Mouse (Mus musculus) spleen, postnatal 36 days (tissue): ENCODE data around the gene D17Wsu92e.

Source experiments
- DNase-seq, 2 experiments: peaks; one replicate each; pipeline ENCODE4 v3.0.0; 2022; ENCODE audit warnings: low spot score in 2 of 2, mixed read lengths in 1 of 2

Gene D17Wsu92e

DNA sequence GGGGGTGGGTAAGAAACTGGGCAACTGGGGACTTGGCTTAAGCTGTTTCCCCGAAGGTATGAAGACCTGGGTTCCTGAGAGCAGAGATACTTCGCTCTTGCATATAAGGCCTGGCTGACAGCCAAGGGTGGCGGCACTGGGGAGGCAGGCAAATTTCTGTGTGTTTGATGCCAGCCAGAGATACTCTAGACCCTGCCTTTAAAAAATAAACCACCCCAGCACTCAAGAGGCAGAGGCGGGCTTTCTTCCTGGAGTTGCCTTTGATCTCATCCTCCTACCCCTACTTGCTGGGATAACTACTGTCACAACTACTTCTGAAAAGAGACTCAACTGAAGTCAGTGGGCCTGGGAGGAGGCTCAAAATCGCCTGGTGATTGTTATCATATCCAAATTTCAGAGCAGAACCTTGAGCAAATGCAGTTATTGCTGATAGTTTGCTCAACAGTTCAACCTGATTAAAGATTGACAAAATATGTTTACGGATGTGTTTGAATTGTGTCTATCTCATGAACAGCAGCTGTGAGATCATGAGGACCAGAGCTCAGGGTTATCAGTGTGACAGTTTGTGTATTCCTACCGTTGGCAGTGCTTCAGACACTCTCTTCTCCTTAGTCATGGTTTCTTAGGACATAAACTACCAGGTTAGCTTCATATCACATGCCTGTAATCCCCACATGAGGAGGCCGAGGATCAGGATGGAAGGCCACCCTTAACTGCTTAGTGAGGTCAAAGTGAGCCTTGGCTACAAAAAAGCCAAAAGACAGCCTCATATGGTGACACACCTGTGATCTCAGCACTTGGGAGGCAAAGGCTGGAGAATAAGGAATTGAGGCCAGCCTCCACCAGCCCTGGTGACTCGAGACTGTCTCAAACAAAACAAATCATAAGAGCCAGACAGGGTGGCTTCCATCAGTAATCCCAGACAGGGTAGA lies 1.2 kb upstream of the D17Wsu92e start:
- DNase-seq = peak; percentile 43 to 71

DNA sequence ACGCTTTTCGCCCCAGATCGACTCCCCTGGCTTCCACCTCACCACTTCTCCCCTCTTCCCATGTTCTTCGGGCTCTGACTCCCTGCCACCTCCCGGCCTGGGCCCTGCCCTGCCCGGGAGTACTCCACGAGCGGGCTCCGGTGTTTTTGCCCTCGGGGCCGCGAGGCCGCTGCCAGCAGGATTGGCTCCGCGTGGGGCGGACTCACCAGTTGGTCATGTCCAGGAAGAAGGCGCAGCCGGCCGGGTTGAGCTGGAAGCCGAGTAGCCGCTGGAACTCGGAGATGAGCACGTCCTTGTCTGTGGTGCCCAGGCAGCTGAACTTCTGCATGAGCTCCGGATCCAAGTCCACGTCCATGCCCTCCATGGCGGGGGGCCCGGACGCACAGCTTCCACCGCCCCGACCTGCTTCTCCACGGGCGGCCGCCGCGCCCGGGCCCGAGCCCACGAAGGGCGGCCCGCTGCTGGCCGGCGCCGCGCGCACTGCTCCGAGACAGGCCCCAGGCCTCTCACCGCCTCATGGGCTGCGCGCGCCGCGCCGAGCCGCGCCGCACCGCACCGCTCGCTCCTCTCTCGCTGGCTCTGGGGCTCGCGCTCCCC lies 379 bp downstream of the D17Wsu92e start:
- DNase-seq = peak; percentile 36 to 64

DNA sequence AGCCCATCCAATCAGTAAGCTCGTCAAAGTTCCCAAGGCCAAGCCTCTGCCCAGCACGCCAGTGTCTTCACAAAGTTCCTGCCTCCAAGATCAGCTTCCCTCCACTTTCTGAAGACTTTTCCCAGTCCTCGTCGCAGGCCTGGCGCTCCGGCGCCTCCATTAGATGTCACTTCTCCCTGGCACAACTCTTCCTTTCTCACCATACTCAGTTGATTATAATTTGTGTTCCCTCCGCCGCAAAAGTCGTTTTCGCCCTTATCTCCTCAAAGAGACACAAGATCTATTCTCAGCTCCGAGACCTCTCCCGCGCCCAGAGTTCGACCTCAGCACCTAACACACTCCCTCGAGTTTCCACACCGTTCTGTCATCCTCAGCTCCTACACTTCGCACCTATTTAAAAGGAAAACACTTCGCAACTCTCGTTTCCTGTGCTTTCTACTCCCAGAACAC lies 902 bp downstream of the D17Wsu92e start:
- DNase-seq = peak; percentile 13 to 33

DNA sequence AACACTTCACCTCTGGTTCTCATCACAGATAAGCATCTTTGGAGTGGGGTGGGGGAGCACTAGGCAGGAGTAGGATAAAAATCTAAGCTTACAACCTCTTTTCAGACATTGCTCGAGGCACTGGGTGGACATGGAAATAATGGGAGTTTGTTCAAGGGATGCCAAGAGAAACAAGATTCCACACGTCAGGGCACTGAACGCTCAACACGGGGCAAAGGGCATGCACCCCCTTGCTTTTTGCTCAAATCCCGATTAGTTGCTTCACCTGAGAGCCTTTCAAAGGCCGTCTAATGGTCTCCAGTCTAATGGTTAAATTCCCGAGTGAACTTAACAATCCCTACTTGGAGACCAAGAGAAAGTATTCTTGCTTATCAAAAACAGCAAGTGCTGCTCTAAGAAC lies 1.4 kb downstream of the D17Wsu92e start:
- DNase-seq = no peak

DNA sequence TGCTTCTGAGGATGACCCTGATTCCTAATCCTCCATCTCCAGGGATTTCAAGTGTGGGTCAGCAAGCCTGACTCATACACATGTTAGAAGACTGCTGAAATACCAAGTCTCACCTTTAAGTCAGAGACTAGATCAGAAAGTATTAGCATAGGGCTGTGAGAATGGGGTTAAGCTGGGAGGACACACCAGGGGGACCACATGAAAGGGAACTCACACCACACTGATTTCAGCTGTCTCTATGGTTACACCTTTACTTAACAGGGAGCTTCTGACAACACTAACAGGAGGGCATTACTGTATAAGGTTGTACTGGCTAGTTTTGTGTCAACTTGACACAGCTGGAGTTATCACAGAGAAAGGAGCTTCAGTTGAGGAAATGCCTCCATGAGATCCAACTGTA lies 5.8 kb downstream of the D17Wsu92e start:
- DNase-seq = no peak

DNA sequence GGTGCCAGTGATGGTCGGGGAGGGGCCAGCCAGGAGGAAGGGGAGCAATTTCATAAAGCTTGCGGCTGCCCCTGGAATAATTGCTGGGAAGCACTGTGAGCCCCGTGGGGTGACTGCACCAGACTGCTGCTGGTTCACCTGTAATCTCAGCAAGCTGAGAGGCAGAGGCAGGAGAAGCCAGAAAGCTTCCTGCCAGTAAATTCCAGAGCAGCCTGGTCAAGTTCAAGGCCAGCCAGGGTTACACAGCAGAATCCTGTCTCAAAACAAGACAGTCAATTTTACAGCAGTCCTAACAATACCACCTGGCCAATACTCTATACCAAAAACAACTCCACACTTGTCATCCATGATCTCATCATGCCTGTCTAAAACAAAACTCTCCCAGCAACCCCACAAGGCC lies 8.5 kb downstream of the D17Wsu92e start:
- no peak for DNase-seq

DNA sequence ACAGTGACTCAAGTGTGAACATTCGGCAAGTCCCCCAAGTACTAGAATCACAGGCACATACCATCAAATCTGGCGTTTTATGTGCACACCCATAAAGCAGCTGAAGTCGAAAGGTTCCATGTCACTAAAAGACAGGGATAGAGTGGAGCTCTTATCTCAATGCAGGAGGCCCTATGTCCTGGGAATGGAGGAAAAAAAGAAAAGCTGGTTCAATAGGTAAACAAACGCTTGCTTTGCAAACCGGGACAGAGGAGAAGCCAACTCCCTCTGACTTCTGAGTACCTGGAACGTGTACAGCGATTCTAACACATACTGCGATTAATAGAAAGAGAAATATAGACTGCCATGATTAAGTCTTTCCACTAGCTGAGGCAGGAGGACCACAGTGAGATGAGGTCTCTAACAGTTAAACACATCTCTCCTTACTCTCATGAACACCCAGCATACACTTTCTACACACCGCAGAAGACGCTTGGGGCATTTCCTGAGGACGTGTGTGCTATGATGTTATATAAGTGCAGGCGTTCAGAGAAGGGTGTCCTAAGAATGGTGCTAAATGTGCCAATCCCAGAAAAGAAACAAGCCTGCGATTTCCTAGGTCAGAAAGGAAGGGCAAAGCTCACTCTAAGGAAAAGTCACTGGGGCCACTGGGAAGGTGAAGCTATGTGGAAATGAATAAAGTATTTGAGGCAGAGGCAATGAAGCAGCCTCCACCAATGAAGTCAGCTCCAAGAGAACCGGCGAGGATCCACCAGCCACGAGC lies 9.7 kb downstream of the D17Wsu92e start:
- no peak for DNase-seq

DNA sequence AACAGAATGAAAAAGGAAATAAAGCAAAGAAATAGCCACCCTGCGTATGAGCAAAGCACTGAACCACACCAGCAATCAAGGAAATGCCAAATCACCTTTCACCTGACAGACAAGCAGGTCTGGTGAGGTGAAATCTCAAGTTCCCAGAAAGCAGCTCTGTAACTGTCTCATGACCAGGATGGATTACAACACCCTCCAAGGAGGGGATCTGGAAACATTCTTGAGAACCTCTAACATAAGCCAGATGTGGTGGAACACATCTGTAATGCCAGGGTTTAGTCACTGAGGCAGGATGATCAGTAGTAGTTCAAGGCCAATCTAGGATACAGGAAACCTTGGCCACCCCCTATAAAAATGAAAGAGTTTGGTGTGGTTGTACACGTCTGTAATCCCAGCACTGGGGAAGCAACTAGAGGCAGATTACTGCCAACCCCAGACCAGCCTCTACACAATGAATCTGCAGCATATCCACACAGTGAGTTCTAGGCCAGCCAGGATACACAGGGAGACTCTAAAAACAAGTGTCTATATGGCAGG lies 12.8 kb downstream of the D17Wsu92e start:
- no peak for DNase-seq

DNA sequence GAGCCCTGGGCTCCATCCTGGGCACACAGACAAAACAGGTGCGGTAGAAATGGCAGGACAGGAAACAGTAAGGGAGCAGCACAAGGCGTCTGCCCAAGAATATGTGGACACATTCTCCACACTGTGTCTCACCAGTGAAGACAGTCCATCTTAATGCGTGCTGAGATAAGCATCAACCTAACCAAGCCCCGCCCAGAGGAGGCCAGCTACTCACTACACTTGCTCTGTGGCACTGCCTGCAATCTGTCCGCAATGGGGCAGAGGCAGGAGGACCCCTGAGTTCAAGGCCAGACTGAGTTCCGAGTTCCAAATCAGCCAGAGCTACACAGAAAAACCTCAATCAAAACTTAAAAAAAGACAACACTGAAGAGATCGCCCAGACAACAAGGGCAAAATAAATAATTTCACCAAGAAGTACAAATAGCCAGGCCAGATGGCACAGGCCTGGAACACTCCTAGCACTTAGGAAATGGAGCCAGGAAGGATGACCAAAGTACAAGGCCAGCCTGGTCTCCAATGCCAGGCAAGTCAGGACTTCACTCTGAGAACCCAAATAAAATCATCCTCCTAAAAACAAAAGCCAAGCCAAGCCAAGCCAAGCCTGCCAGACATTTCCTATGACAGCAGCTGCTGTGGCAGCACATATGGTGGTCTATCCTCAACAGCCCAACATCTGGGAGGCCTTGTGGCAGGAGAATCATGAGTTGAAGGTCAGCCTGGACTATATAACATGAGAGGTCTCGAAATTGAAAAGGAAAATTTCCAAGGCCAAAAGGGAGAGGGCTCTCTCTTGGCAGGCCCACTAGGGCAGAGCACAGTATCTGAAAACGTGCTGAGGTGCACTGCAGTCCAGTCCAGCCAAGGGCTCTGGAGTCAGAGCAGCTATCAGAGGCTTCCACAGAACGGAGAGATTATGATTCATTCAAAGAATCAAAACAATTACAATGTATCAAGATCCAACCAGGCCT lies 15.4 kb downstream of the D17Wsu92e start:
- DNase-seq = no peak

DNA sequence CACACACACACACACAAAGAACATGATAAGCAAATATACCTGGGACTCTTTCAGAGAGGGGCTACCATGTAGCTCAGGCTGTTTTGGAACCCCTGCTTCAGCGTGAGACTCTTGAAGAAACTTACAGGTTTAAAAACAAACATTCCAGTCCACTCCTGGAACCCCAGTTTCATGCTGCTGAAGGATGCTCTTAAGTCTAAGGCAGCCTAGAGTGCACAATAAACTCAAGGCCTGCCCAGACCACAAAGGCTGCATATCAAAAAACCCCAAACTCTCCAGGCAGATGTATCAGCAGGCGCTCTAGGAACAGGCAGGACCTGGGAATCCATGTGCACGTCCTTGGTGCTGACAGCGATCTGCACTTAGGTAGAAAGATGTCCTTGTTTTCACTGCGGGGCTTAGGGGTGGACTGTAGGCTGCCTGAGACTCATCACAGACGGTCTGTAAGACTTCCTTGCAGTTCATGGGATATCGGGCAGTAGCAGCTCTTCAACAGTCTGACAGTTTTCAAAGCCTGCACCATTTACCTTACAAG lies 16.2 kb downstream of the D17Wsu92e start:
- no peak for DNase-seq

DNA sequence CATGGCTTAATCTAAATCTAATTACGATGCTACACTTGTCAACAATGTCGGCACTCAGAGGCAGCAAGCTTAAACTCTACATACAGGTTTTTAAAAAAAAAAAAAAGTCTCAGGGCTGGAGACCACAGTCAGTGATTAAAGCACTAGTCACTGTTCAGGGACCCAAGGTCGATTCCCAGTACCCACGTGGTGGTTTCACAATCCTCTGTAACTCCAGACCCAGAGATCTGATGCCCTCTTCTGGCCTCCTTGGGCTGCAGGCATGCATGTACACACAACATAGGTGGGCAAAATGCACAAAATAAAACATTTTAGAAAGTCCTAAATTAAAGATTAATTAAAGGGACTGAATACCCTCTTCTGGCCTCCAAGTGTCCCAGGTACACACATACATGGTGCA lies 16.7 kb downstream of the D17Wsu92e start:
- no peak for DNase-seq

DNA sequence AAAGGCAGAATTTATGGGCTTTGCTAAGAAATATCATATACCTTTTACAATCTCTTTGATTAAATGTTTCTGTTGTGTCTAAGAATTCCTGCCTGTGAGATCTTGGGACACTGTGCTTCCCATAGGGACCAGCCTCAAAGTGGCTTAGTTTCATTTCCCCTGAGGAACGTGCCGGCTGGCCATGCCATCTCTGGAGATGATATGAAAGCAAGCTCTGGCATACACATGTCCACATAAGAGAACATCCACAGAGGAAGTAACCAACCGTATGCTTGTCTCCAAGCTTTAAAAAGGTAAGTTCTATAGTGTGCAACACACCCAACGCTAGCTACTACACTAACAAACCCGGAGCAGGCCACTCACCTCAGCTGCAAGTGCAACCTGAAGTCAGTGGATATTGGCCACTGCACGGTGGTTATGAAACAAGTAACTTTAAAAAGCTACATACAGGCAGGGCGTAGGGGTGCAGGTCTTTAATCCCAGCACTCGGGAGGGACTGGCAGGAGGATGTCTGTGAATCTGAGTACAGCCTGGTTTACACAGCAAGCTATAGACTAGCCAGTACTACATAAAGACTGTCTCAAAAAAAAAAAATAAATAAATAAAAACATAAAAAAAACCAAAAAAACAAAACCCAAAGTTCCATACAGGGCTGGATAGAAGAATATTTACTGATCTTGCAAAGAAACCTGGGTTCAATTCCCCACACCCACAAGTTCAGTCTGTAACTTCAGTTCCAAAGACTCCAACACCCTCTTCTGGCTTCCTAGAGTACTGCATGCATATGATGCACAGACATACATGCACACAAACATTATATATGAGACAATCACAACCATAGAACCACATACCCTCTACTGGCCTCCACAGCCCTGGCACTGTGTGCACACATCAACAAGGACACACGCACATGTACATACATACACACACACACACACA lies 19.5 kb downstream of the D17Wsu92e start:
- DNase-seq = no peak

DNA sequence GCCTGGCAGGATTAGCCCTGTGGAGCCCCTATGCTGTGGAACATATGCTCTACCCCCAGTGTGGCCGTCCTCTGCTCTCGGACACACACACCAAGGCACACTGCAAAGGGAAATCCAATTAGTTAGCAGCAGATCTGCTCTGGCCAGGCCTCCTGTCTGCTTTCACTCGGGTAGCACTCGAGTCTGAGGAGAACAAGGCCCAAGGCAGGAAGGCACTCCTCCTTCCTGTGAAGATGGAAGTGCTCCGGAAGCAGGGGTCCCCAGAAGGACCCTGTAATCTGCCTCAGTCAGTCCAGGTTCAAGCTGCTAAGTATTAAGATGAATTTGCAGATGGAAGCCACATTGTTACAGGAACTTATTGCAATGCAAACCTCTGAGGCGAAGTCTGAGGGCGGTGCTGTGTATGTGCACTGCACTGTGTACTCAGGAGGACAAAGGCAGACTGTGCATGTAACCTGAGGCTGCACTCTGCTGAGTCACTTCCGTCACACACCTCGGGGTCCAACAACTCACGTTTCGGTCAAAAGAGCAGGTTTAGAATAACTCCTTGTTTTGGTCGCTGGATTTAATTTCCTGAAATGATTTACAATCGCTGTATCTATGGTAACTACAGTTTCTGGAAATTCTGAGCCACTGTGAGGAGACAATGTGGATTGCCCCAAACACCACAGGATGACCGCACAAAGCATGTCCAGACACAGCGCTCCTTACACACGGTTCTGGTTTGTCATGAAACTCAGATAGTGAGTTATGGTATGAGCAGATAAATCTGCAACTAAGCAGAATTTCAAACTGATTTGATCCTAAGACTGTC lies 20.5 kb downstream of the D17Wsu92e start:
- DNase-seq = no peak

DNA sequence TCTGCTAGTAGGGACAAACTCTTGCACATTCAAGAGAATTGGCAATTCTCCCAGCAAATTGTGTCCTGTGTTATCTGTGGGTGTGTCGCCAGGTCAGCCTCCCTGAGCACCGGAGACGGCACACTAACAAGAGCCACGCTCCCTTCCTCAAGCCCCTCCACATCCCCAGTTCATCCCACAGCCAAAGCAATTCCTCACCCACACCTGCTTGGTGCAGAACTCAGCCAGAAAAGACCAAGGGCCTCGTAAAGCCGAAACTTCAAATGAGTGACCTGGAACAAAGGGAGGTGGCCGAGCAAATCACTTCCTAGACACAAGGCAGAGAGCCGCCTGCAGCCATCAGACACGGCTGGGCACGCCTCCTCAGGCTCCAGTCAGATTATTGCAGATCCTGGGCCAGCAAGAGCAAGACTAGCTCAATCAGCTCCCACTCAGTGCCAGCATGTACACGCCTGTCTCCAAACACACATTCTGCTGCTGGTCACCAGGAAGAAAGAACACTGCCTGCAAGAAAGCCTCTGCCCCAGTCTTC lies 23.0 kb downstream of the D17Wsu92e start:
- no peak for DNase-seq

DNA sequence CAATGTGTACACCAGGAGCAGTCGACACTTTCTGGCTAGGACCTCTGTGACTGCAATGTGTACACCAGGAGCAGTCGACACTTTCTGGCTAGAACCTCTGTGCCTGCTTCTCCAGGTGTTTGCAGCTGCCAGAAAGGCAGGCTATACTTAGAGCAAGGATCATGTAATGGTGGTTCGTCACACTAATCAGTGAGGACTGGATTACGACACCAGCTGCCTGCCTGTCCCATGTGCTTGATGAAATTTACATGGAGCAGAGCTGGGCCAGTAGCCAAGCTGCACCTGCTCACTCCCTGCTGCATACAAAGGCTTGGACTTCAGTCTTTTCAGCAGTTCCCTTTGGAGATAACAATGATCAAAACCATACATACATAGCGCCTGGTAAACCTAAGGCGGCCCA lies 23.7 kb downstream of the D17Wsu92e start:
- no peak for DNase-seq

DNA sequence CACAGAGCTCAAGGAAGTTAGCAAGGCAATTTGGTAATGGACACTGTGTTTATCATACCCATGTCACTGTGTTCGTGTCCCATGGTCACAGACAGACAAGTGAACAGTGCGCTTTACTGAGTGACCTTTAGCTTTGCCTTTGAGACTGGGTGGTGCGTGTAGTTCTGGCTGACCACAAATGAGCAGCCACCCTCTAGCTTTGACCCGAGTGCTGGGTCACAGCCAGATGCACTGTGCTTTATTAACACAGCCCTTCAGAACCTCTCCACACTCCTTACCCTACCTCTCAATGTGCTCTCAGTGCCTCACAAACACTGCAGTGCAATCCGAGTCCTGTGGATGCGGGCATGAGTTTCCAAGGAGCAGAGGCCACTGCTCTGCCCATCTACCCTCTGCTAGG lies 27.3 kb downstream of the D17Wsu92e start:
- DNase-seq = no peak

DNA sequence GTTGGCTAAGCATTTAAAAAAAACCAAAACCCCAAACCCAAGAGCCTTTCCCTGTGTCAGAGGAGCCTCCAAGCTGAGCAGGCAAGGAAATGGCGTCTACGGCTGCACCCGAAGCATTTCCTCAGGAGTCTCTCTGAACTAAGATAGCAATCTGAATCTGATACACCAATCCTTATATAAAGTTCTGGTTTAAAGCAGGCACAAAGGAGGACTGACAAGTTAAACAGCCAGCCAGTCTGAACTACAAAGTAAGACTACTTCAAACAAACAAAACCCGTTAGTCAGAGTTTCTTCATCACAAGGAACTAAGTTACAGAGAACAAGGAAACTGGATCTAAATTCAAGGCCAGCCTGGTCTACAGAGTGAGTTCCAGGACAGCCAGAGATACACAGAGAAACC lies 27.9 kb downstream of the D17Wsu92e start:
- no peak for DNase-seq

DNA sequence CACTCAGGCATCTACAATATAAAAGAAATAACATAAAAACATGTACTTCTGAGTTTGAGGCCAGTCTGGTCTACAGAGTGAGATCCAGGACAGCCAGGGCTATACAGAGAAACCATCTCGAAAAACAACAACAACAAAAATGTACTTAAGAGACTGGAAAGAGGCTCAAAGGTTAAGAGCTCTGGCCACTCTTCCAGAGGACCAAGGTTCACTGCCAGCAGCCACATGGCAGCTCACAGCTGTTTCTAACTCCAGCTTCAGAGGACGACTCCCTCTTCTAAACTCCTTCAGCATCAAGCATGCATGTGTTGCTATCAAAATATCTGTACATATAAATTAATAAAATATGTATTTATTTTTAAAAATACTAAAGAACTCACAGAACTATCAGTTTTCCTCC lies 28.9 kb downstream of the D17Wsu92e start:
- DNase-seq = no peak
